Mouse (Mus musculus) MEL (cell line): ENCODE results near the gene Defb30. TPM values are rescaled to one million over a fixed set of nuclear protein-coding genes. Genes with fewer than 3 reads are reported as not detected.

Source experiments
- DNase-seq: peaks from one replicate; pipeline ENCODE4 v3.0.0; 2011; ENCODE audit warnings: low read depth, low spot score
- H3K27ac ChIP-seq: 2 replicates; pipeline ENCODE4 v1.5.1; 2012; ENCODE audit warnings: low read depth, mild to moderate bottlenecking, control low read depth, low read length, moderate library complexity; ENCODE audit not compliant: control insufficient read depth
- H3K27me3 ChIP-seq, 2 experiments: fragments of 150-350 bp in 1 of 2; sonication (generic) in 1 of 2; 2 replicates each; pipeline ENCODE4 v1.6.1; 2012; ENCODE audit warnings: low read length in 2 of 2, mild to moderate bottlenecking in 2 of 2, improper control_type of control experiment in 1 of 2, moderate library complexity in 1 of 2; ENCODE audit not compliant: insufficient read depth in 2 of 2, control insufficient read depth in 1 of 2
- H3K36me3 ChIP-seq, 2 experiments: 2 replicates each; pipeline ENCODE4 v1.6.1; 2012 to 2014; ENCODE audit warnings: low read length in 2 of 2, improper control_type of control experiment in 1 of 2, inconsistent platforms in 1 of 2, mild to moderate bottlenecking in 1 of 2; ENCODE audit not compliant: insufficient read depth in 2 of 2, control insufficient read depth in 1 of 2
- H3K4me1 ChIP-seq, 2 experiments: fragments of 150-350 bp in 1 of 2; sonication (generic) in 1 of 2; 2 replicates each; pipeline ENCODE4 v1.6.1; 2012; ENCODE audit warnings: low read length in 2 of 2, improper control_type of control experiment in 1 of 2, mild to moderate bottlenecking in 1 of 2; ENCODE audit not compliant: insufficient read depth in 2 of 2, control insufficient read depth in 1 of 2
- H3K4me3 ChIP-seq, 2 experiments: fragments of 150-350 bp in 1 of 2; sonication (generic) in 1 of 2; 2 replicates each; pipeline ENCODE4 v1.5.1; 2012; ENCODE audit warnings: low read depth in 2 of 2, low read length in 2 of 2, mild to moderate bottlenecking in 2 of 2, moderate library complexity in 2 of 2, control low read depth in 1 of 2, improper control_type of control experiment in 1 of 2; ENCODE audit not compliant: control insufficient read depth in 1 of 2, insufficient read depth in 1 of 2
- H3K79me2 ChIP-seq: 2 replicates; pipeline ENCODE4 v1.6.1; 2012; ENCODE audit warnings: mild to moderate bottlenecking, low read length, moderate library complexity; ENCODE audit not compliant: control insufficient read depth, poor library complexity, insufficient read depth
- H3K9ac ChIP-seq: 2 replicates; pipeline ENCODE4 v1.6.1; 2012; ENCODE audit warnings: low read depth, mild to moderate bottlenecking, control low read depth, low read length, moderate library complexity; ENCODE audit not compliant: control insufficient read depth, poor library complexity, severe bottlenecking
- H3K9me3 ChIP-seq: fragments of 150-350 bp; sonication (generic); replicated peaks from 2 replicates; pipeline ENCODE4 v1.6.1; 2012; ENCODE audit warnings: mild to moderate bottlenecking, low read length, improper control_type of control experiment, moderate library complexity; ENCODE audit not compliant: insufficient read depth
- BHLHE40 ChIP-seq: IDR thresholded peaks from 2 replicates; pipeline ENCODE4 v1.6.1; 2012; ENCODE audit warnings: low read depth, mild to moderate bottlenecking, inconsistent platforms, low read length, improper control_type of control experiment, borderline replicate concordance
- CHD1 ChIP-seq: IDR thresholded peaks from 2 replicates; pipeline ENCODE4 v1.6.1; 2012; ENCODE audit warnings: low read depth, mild to moderate bottlenecking, inconsistent platforms, low read length, improper control_type of control experiment
- CTCF ChIP-seq, 3 experiments: IDR thresholded peaks in 2 of 3; conservative IDR thresholded peaks in 1 of 3; 2 replicates each; pipeline ENCODE4 v1.5.1; 2011 to 2012; ENCODE audit warnings: low read length in 3 of 3, low read depth in 2 of 3, mild to moderate bottlenecking in 2 of 3, improper control_type of control experiment in 1 of 3, inconsistent platforms in 1 of 3, mixed read lengths in 1 of 3, moderate library complexity in 1 of 3; ENCODE audit not compliant: control insufficient read depth in 1 of 3, insufficient read depth in 1 of 3, poor library complexity in 1 of 3, severe bottlenecking in 1 of 3
- E2F4 ChIP-seq: IDR thresholded peaks from 2 replicates; pipeline ENCODE4 v1.6.1; 2011; ENCODE audit warnings: low read depth, low read length, improper control_type of control experiment, borderline replicate concordance
- ELF1 ChIP-seq: IDR thresholded peaks from 2 replicates; pipeline ENCODE4 v1.6.1; 2014; ENCODE audit warnings: low read depth, mild to moderate bottlenecking, inconsistent platforms, low read length, improper control_type of control experiment, moderate library complexity
- EP300 ChIP-seq, 2 experiments: IDR thresholded peaks; 2 replicates each; pipeline ENCODE4 v1.6.1; 2011; ENCODE audit warnings: improper control_type of control experiment in 2 of 2, low read length in 2 of 2, low read depth in 1 of 2, mild to moderate bottlenecking in 1 of 2
- ETS1 ChIP-seq: IDR thresholded peaks from 2 replicates; pipeline ENCODE4 v1.6.1; 2012; ENCODE audit warnings: low read depth, mild to moderate bottlenecking, inconsistent platforms, low read length, improper control_type of control experiment, moderate library complexity
- GABPA ChIP-seq: IDR thresholded peaks from 2 replicates; pipeline ENCODE4 v1.6.1; 2012; ENCODE audit warnings: low read depth, mild to moderate bottlenecking, inconsistent platforms, low read length, improper control_type of control experiment, moderate library complexity
- HCFC1 ChIP-seq: IDR thresholded peaks from 2 replicates; pipeline ENCODE4 v1.6.1; 2012; ENCODE audit warnings: low read depth, mild to moderate bottlenecking, inconsistent platforms, low read length, improper control_type of control experiment, moderate library complexity
- JUND ChIP-seq: IDR thresholded peaks from 2 replicates; pipeline ENCODE4 v1.6.1; 2011; ENCODE audit warnings: low read depth, mild to moderate bottlenecking, improper control_type of control experiment, low read length
- KAT2A ChIP-seq: conservative IDR thresholded peaks from 2 replicates; pipeline ENCODE4 v1.6.1; 2012; ENCODE audit warnings: low read depth, low read length, improper control_type of control experiment, inconsistent platforms
- MAFK ChIP-seq: IDR thresholded peaks from 2 replicates; pipeline ENCODE4 v1.6.1; 2011; ENCODE audit warnings: low read depth, mild to moderate bottlenecking, low read length, improper control_type of control experiment, borderline replicate concordance
- MEF2A ChIP-seq: IDR thresholded peaks from 2 replicates; pipeline ENCODE4 v1.6.1; 2014; ENCODE audit warnings: low read depth, mild to moderate bottlenecking, inconsistent platforms, low read length, improper control_type of control experiment; ENCODE audit not compliant: poor library complexity, insufficient replicate concordance, severe bottlenecking; ENCODE audit errors: extremely low read depth
- MXI1 ChIP-seq: IDR thresholded peaks from 2 replicates; pipeline ENCODE4 v1.6.1; 2011; ENCODE audit warnings: mild to moderate bottlenecking, low read depth, low read length, improper control_type of control experiment
- MYB ChIP-seq: IDR thresholded peaks from 2 replicates; pipeline ENCODE4 v1.6.1; 2011; ENCODE audit warnings: mild to moderate bottlenecking, low read depth, low read length, improper control_type of control experiment
- MYC ChIP-seq: IDR thresholded peaks from 2 replicates; pipeline ENCODE4 v1.6.1; 2011; ENCODE audit warnings: low read depth, mild to moderate bottlenecking, low read length, improper control_type of control experiment, moderate library complexity
- NELFE ChIP-seq: IDR thresholded peaks from 2 replicates; pipeline ENCODE4 v1.6.1; 2011; ENCODE audit warnings: low read depth, low read length, improper control_type of control experiment
- NRF1 ChIP-seq: IDR thresholded peaks from 2 replicates; pipeline ENCODE4 v1.6.1; 2014; ENCODE audit warnings: low read depth, mild to moderate bottlenecking, inconsistent platforms, low read length, improper control_type of control experiment, moderate library complexity; ENCODE audit not compliant: poor library complexity, insufficient read depth, severe bottlenecking
- POLR2A ChIP-seq, 2 experiments: IDR thresholded peaks; 2 replicates each; pipeline ENCODE4 v1.6.1; 2011 to 2012; ENCODE audit warnings: low read length in 2 of 2, mild to moderate bottlenecking in 2 of 2, control low read depth in 1 of 2, improper control_type of control experiment in 1 of 2, low read depth in 1 of 2, moderate library complexity in 1 of 2; ENCODE audit not compliant: control insufficient read depth in 1 of 2, insufficient read depth in 1 of 2, poor library complexity in 1 of 2
- SIN3A ChIP-seq: IDR thresholded peaks from 2 replicates; pipeline ENCODE4 v1.6.1; 2012; ENCODE audit warnings: low read length, improper control_type of control experiment, inconsistent platforms
- SMC3 ChIP-seq: IDR thresholded peaks from 2 replicates; pipeline ENCODE4 v1.6.1; 2011; ENCODE audit warnings: low read depth, low read length, improper control_type of control experiment
- TBP ChIP-seq: IDR thresholded peaks from 2 replicates; pipeline ENCODE4 v1.8.0; 2011; ENCODE audit warnings: low read depth, low read length, improper control_type of control experiment
- UBTF ChIP-seq: IDR thresholded peaks from 2 replicates; pipeline ENCODE4 v1.6.1; 2012; ENCODE audit warnings: low read depth, mild to moderate bottlenecking, inconsistent platforms, low read length, improper control_type of control experiment, moderate library complexity, borderline replicate concordance; ENCODE audit not compliant: insufficient read depth
- USF1 ChIP-seq: IDR thresholded peaks from 2 replicates; pipeline ENCODE4 v1.6.1; 2014; ENCODE audit warnings: low read depth, mild to moderate bottlenecking, inconsistent platforms, low read length, improper control_type of control experiment, moderate library complexity
- USF2 ChIP-seq, 2 experiments: IDR thresholded peaks; 2 replicates each; pipeline ENCODE4 v1.6.1; 2011 to 2012; ENCODE audit warnings: improper control_type of control experiment in 2 of 2, low read length in 2 of 2, borderline replicate concordance in 1 of 2, inconsistent platforms in 1 of 2, low read depth in 1 of 2, mild to moderate bottlenecking in 1 of 2; ENCODE audit not compliant: insufficient read depth in 1 of 2
- ZC3H11A ChIP-seq: IDR thresholded peaks from 2 replicates; pipeline ENCODE4 v1.6.1; 2012; ENCODE audit warnings: low read depth, mild to moderate bottlenecking, inconsistent platforms, low read length, improper control_type of control experiment
- ZMIZ1 ChIP-seq: IDR thresholded peaks from 2 replicates; pipeline ENCODE4 v1.6.1; 2012; ENCODE audit warnings: low read depth, mild to moderate bottlenecking, inconsistent platforms, low read length, improper control_type of control experiment, moderate library complexity
- ZNF384 ChIP-seq: IDR thresholded peaks from 2 replicates; pipeline ENCODE4 v1.6.1; 2012; ENCODE audit warnings: low read depth, mild to moderate bottlenecking, inconsistent platforms, low read length, improper control_type of control experiment
- polyA plus RNA-seq, 2 experiments: library from polyadenylated mRNA; stranded (reverse) in 1 of 2; unstranded in 1 of 2; fragments of >175 nt in 1 of 2; fragments of >200 nt in 1 of 2; gene quantifications; 2 replicates each; pipeline versions ENCODE4 v1.2.1 to v1.2.4; 2012; ENCODE audit warnings: low replicate concordance in 2 of 2, low read depth in 1 of 2; ENCODE audit not compliant: insufficient read length in 2 of 2, insufficient read depth in 1 of 2, missing spikeins in 1 of 2
- total RNA-seq: library from RNA; depleted of rRNA; stranded (reverse); fragments of 300-350 nt; gene quantifications from 2 replicates; pipeline ENCODE4 v1.2.3, GENCODE M21; 2012

The Defb30 gene
- total and polyA plus RNA-seq, 3 experiments = not detected

GRCm38 (mm10) chr14:62997777-62998176 is 52.0 kb downstream of the Defb30 start, which contains the start of gene Defb47:
Defb47 (plus strand) TSS chr14:62998077.
- Histone ChIP-seq H3K9ac (no peak within 1 kb of the TSS), H3K4me1 (no peaks in the 10 kb centered on the region), H3K9me3 (no peaks in the 10 kb centered on the region), H3K4me3 (no peak within 1 kb of the TSS), H3K27me3 (peaks cover 0 to 2% of the 10 kb centered on the region in 2 experiments; a peak in 2 of 4 replicates), H3K27ac (no peak within 1 kb of the TSS), H3K79me2 (no peaks in the 10 kb centered on the region), H3K36me3 (no peaks in the 10 kb centered on the region)
- DNase-seq = no peak
- TF ChIP-seq MEF2A (no peak), ZNF384 (no peak), ETS1 (no peak), E2F4 (no peak), GABPA (no peak), MXI1 (no peak), BHLHE40 (no peak), CTCF (IDR thresholded peaks at IDR 0.05 in 2 of 3, conservative IDR thresholded peaks at IDR 0.05 in 1 of 3; ENCODE audit: control insufficient read depth in 1 of 3, insufficient read depth in 1 of 3, low read depth in 2 of 3, low read length in 3 of 3, poor library complexity in 1 of 3, severe bottlenecking in 1 of 3) (no peak), UBTF (no peak), ZMIZ1 (no peak), KAT2A (no peak), NRF1 (no peak), USF2 (IDR thresholded peaks at IDR 0.05; ENCODE audit: borderline replicate concordance in 1 of 2, insufficient read depth in 1 of 2, low read depth in 1 of 2, low read length in 2 of 2) (no peak), JUND (no peak), CHD1 (no peak), ZC3H11A (no peak), SMC3 (no peak), MYB (no peak), TBP (no peak)

GRCm38 (mm10) chr14:62991849-62992510 is 57.8 kb downstream of the Defb30 start:
- H3K4me1 ChIP-seq = no peaks in the 10 kb centered on the region
- H3K4me3 ChIP-seq = no peak overlapping the region
- H3K27ac ChIP-seq = no peak overlapping the region
- H3K9me3 ChIP-seq = no peaks in the 10 kb centered on the region
- no peak for TF ChIP-seq SIN3A
- no peak for TF ChIP-seq ETS1
- no peak for TF ChIP-seq TBP
- TF ChIP-seq MYC = no peak
- TF ChIP-seq POLR2A (IDR thresholded peaks at IDR 0.05; ENCODE audit: control insufficient read depth in 1 of 2, insufficient read depth in 1 of 2, low read depth in 1 of 2, low read length in 2 of 2, poor library complexity in 1 of 2) = no peak
- no peak for TF ChIP-seq USF1
- no peak for TF ChIP-seq JUND
- TF ChIP-seq USF2 (IDR thresholded peaks at IDR 0.05; ENCODE audit: borderline replicate concordance in 1 of 2, insufficient read depth in 1 of 2, low read depth in 1 of 2, low read length in 2 of 2) = no peak
- no peak for TF ChIP-seq MAFK
- TF ChIP-seq MEF2A = no peak
- no peak for TF ChIP-seq NELFE
- TF ChIP-seq EP300 (IDR thresholded peaks at IDR 0.05; ENCODE audit: low read depth in 1 of 2, low read length in 2 of 2) = no peak
- TF ChIP-seq ELF1 = no peak
- no peak for TF ChIP-seq UBTF
- no peak for TF ChIP-seq HCFC1
- H3K36me3 ChIP-seq = no peaks in the 10 kb centered on the region
- no peak for DNase-seq
- peaks cover 0 to 3% of the 10 kb centered on the region in 2 experiments; a peak in 2 of 4 replicates for H3K27me3 ChIP-seq
- no peaks in the 10 kb centered on the region for H3K79me2 ChIP-seq
- no peak overlapping the region for H3K9ac ChIP-seq
